Mouse (Mus musculus) stomach, embryonic 14.5 days (tissue): Measurements from ENCODE around the gene Plcg1. TPM values are rescaled to one million over a fixed set of nuclear protein-coding genes. Genes with fewer than 3 reads are reported as not detected.

Experiments used
- ATAC-seq: fragments of 200-750 bp; cut with Nextera tagmentation; 2 replicates; pipeline ENCODE4 v1.8.0; 2017; ENCODE audit warnings: low read depth, moderate TSS enrichment; ENCODE audit not compliant: insufficient number of reproducible peaks, insufficient read depth, low FRiP score
- H3K27ac ChIP-seq: fragments of 300-500 bp; sonication (generic); 2 replicates; pipeline ENCODE4 v1.5.1; 2014; ENCODE audit warnings: mild to moderate bottlenecking, low read length, moderate library complexity, mixed read lengths
- H3K27me3 ChIP-seq: fragments of 300-500 bp; sonication (generic); 2 replicates; pipeline ENCODE4 v1.6.1; 2014; ENCODE audit warnings: low read length, control low read depth, mixed read lengths; ENCODE audit not compliant: control insufficient read depth, insufficient read depth
- H3K36me3 ChIP-seq: fragments of 300-500 bp; sonication (generic); 2 replicates; pipeline ENCODE4 v1.6.1; 2014; ENCODE audit warnings: mild to moderate bottlenecking, control low read depth, low read length, moderate library complexity, mixed read lengths; ENCODE audit not compliant: control insufficient read depth, insufficient read depth
- H3K4me1 ChIP-seq: fragments of 300-500 bp; sonication (generic); 2 replicates; pipeline ENCODE4 v1.6.1; 2014; ENCODE audit warnings: low read length, control low read depth, mixed read lengths; ENCODE audit not compliant: control insufficient read depth, insufficient read depth
- H3K4me2 ChIP-seq: fragments of 300-500 bp; sonication (generic); replicated peaks from 2 replicates; pipeline ENCODE4 v1.6.1; 2014; ENCODE audit warnings: low read depth, low read length, control low read depth
- H3K4me3 ChIP-seq: fragments of 300-500 bp; sonication (generic); 2 replicates; pipeline ENCODE4 v1.5.1; 2014; ENCODE audit warnings: low read depth, low read length, control low read depth
- H3K9ac ChIP-seq: fragments of 300-500 bp; sonication (generic); replicated peaks from 2 replicates; pipeline ENCODE4 v1.6.1; 2014; ENCODE audit warnings: low read depth, mild to moderate bottlenecking, control low read depth, low read length, moderate library complexity, mixed read lengths
- H3K9me3 ChIP-seq: fragments of 300-500 bp; sonication (generic); 2 replicates; pipeline ENCODE4 v1.6.1; 2016; ENCODE audit warnings: low read depth, low read length, control low read depth; ENCODE audit not compliant: control insufficient read depth
- WGBS: fragments of 180-500 bp; shearing (Covaris S2); extraction: QIAGEN DNeasy Blood & Tissue Kit; methylation state at CpG from one replicate; pipeline ENCODE4 v1.1.7; 2014; 5-methylcytosine and 5-hydroxymethylcytosine counted together
- polyA plus RNA-seq: library from polyadenylated mRNA; unstranded; fragments of >200 nt; fragmentation: Nextera tagmentation; extraction: Ambion mirVana; gene quantifications from 2 replicates; pipeline ENCODE4 v1.2.1, GENCODE M21; 2014

The Plcg1 gene
- polyA plus RNA-seq, 1 experiment from 2014 or later, result 45.9 TPM

- peaks cover 31% of the 10 kb centered on the region; the same call in 1 of the 2 replicates for H3K4me1 ChIP-seq
- WGBS, result 6% methylated on average over 19 of the region's 19 CpGs
- H3K27ac ChIP-seq, result no peak overlapping the region
- ATAC-seq, result peak; percentile 29
- H3K36me3 ChIP-seq, result peaks cover 6% of the 10 kb centered on the region; the same call in 1 of the 2 replicates
- H3K27me3 ChIP-seq, result no peaks in the 10 kb centered on the region
- H3K9me3 ChIP-seq, result no peaks in the 10 kb centered on the region
- H3K4me2 ChIP-seq, result peak overlapping the region; percentile 89
- H3K9ac ChIP-seq, result peak overlapping the region; percentile 98
- peak overlapping the region; percentile 89 for H3K4me3 ChIP-seq
These were observed 343 bp upstream of the Plcg1 start for GRCm38 (mm10) chr2:160730797-160731116.

- Histone ChIP-seq H3K4me3 (peak overlapping the region; percentile 89), H3K9me3 (no peaks in the 10 kb centered on the region), H3K36me3 (peaks cover 11% of the 10 kb centered on the region; the same call in 1 of the 2 replicates), H3K27me3 (no peaks in the 10 kb centered on the region), H3K4me2 (peak overlapping the region; percentile 89), H3K27ac (peak overlapping the region; percentile 95), H3K4me1 (peaks cover 34% of the 10 kb centered on the region; the same call in 1 of the 2 replicates), H3K9ac (peak overlapping the region; percentile 98)
- ATAC-seq, result no peak
- WGBS, result under 1% methylated on average over 32 of the region's 32 CpGs
These were observed 750 bp downstream of the Plcg1 start for GRCm38 (mm10) chr2:160731839-160732261.

- peak overlapping the region; percentile 89 for H3K4me3 ChIP-seq
- WGBS, result 31% methylated on average over 9 of the region's 9 CpGs
- H3K9ac ChIP-seq, result peak overlapping the region; percentile 98
- H3K27ac ChIP-seq, result no peak overlapping the region
- peak overlapping the region; percentile 89 for H3K4me2 ChIP-seq
- H3K4me1 ChIP-seq, result peaks cover 34% of the 10 kb centered on the region; the same call in 1 of the 2 replicates
- H3K27me3 ChIP-seq, result no peaks in the 10 kb centered on the region
- peaks cover 11% of the 10 kb centered on the region; the same call in 1 of the 2 replicates for H3K36me3 ChIP-seq
- no peak for ATAC-seq
- no peaks in the 10 kb centered on the region for H3K9me3 ChIP-seq
These were observed 1.4 kb downstream of the Plcg1 start for GRCm38 (mm10) chr2:160732420-160732995.

GRCm38 (mm10) chr2:160733131-160733531 lies 2.0 kb downstream of the Plcg1 start:
- H3K36me3 ChIP-seq, result peaks cover 11% of the 10 kb centered on the region; the same call in 1 of the 2 replicates
- no peaks in the 10 kb centered on the region for H3K27me3 ChIP-seq
- ATAC-seq, result no peak
- no peaks in the 10 kb centered on the region for H3K9me3 ChIP-seq
- H3K9ac ChIP-seq, result peak overlapping the region; percentile 98
- 24% methylated on average over 7 of the region's 7 CpGs for WGBS
- peaks cover 34% of the 10 kb centered on the region; the same call in 1 of the 2 replicates for H3K4me1 ChIP-seq
- H3K27ac ChIP-seq, result no peak overlapping the region
- peak overlapping the region; percentile 89 for H3K4me3 ChIP-seq
- peak overlapping the region; percentile 89 for H3K4me2 ChIP-seq

DNA sequence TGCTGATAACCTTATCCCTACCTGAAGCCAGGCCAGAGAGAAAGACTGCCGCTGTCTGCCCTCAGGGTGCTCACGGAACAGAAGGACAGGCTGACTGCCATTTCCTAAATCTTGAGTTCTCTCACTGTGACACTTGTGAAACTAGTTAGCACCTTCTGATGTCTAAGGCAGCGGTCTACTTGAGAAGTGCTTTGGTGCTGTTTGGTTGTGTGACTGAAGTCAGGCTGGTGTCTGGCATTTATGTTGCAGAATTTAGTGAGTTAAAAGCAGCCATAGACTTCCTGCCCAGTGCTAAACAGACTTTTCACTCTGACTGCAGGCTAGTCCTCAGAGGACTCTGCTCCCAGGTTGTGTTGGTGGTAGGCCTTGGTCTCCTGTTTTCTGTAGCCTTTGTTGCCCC lies 3.2 kb downstream of the Plcg1 start:
- Histone ChIP-seq H3K27ac (no peak overlapping the region), H3K4me3 (no peak overlapping the region; the same call in 1 of the 2 replicates), H3K9me3 (no peaks in the 10 kb centered on the region), H3K4me2 (no peak overlapping the region), H3K36me3 (peaks cover 11% of the 10 kb centered on the region), H3K27me3 (no peaks in the 10 kb centered on the region), H3K9ac (0 out of 2 replicates have a peak overlapping the region, but pooled peaks have one; percentile 14), H3K4me1 (peaks cover 34% of the 10 kb centered on the region; the same call in 1 of the 2 replicates)
- WGBS, result 83% methylated on average over 3 of the region's 3 CpGs
- no peak for ATAC-seq

- no peak overlapping the region for H3K4me3 ChIP-seq
- H3K4me2 ChIP-seq, result no peak overlapping the region
- H3K27me3 ChIP-seq, result no peaks in the 10 kb centered on the region
- H3K27ac ChIP-seq, result no peak overlapping the region; the same call in 1 of the 2 replicates
- H3K4me1 ChIP-seq, result peaks cover 34% of the 10 kb centered on the region; the same call in 1 of the 2 replicates
- 84% methylated on average over 5 of the region's 5 CpGs for WGBS
- no peaks in the 10 kb centered on the region for H3K9me3 ChIP-seq
- ATAC-seq, result no peak
- no peak overlapping the region for H3K9ac ChIP-seq
- H3K36me3 ChIP-seq, result peaks cover 11% of the 10 kb centered on the region
These were observed 4.7 kb downstream of the Plcg1 start for GRCm38 (mm10) chr2:160735706-160736310.

- no peaks in the 10 kb centered on the region for H3K9me3 ChIP-seq
- ATAC-seq, result no peak
- peaks cover 34% of the 10 kb centered on the region; the same call in 1 of the 2 replicates for H3K4me1 ChIP-seq
- 75% methylated on average over 3 of the region's 3 CpGs for WGBS
- no peak overlapping the region for H3K4me2 ChIP-seq
- H3K27ac ChIP-seq, result no peak overlapping the region; the same call in 1 of the 2 replicates
- no peak overlapping the region for H3K4me3 ChIP-seq
- no peak overlapping the region for H3K9ac ChIP-seq
- no peaks in the 10 kb centered on the region for H3K27me3 ChIP-seq
- H3K36me3 ChIP-seq, result peaks cover 11% of the 10 kb centered on the region
These were observed 5.4 kb downstream of the Plcg1 start for GRCm38 (mm10) chr2:160736466-160736865.

DNA sequence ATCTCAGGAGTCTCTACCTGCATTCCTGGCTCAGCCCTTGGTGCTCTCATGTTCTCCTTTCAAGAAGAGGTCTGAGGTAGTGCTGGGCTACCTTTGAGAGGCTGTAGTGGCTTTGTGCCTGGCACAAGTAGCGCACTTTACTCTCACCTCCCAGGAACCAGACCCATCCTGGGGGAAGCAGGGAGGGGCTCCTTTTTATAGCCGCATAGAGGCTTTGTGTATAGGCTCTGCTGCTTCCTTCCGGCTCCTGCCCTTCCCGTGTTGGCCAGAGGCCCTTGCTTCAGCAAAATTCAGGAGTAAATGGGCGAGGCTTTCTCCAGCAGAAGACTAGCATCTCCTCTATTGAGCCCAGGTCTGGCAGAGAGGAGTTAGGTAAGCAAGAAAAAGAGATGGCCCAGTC lies 7.3 kb downstream of the Plcg1 start:
- WGBS, result 67% methylated on average over 5 of the region's 5 CpGs
- no peak for ATAC-seq
- 0 out of 2 replicates have a peak overlapping the region, but pooled peaks have one; percentile 27 for H3K27ac ChIP-seq

More for the DNA sequence above, 7.3 kb downstream of the Plcg1 start:
- H3K4me3 ChIP-seq, result no peak overlapping the region
- no peak overlapping the region for H3K9ac ChIP-seq
- H3K4me1 ChIP-seq, result peaks cover 26% of the 10 kb centered on the region; the same call in 1 of the 2 replicates
- H3K27me3 ChIP-seq, result no peaks in the 10 kb centered on the region
- no peaks in the 10 kb centered on the region for H3K9me3 ChIP-seq
- H3K4me2 ChIP-seq, result no peak overlapping the region
- peaks cover 11% of the 10 kb centered on the region for H3K36me3 ChIP-seq
